Mouse (Mus musculus): Measurements from ENCODE around the gene Gas2l3. TPM values are rescaled to one million over a fixed set of nuclear protein-coding genes. Genes with fewer than 3 reads are reported as not detected.

Gas2l3 gene
- polyA plus RNA-seq, 1 experiment from 2014 or later, result 18.9 TPM

GRCm38 (mm10) chr10:89383462-89383861 is 60.3 kb downstream of the Gas2l3 start:
- peak; percentile 75 for ATAC-seq (replicated peaks; ENCODE audit: low FRiP score)
- 8% methylated on average over 5 of the region's 5 CpGs for WGBS

DNA sequence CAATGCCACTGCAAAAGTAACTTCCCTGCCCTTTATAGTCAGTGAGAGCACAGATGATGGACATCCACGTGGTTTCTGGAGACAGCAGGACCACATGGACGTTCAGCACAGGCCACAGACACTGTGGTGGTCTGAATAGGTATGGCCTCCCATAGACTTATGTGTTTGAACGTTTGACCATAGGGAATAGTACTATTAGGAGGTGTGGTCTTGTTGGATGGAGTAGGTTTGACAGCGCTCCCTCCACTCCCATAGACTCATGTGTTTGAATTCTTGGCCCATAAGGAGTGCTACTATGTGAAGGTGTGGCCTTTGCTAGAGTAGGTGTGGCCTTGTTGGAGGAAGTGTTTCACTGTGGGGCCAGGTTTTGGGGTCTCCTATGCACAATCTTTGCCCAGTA is 66.0 kb downstream of the Gas2l3 start:
- no peak overlapping the region for H3K27ac ChIP-seq
- WGBS, result 74% methylated on average over 4 of the region's 4 CpGs
- no peaks in the 10 kb centered on the region for H3K36me3 ChIP-seq
- no peaks in the 10 kb centered on the region for H3K27me3 ChIP-seq
- no peak for ATAC-seq (replicated peaks; ENCODE audit: low FRiP score)
- no peak overlapping the region for H3K4me2 ChIP-seq
- H3K9me3 ChIP-seq (replicated peaks), result no peaks in the 10 kb centered on the region
- no peaks in the 10 kb centered on the region for H3K4me1 ChIP-seq
- H3K9ac ChIP-seq, result no peak overlapping the region
- no peak overlapping the region for H3K4me3 ChIP-seq (replicated peaks)

More at GRCm38 (mm10) chr10:89383462-89383861, 60.3 kb downstream of the Gas2l3 start:
- no peaks in the 10 kb centered on the region for H3K36me3 ChIP-seq
- no peaks in the 10 kb centered on the region for H3K27me3 ChIP-seq
- no peak overlapping the region for H3K27ac ChIP-seq
- no peaks in the 10 kb centered on the region for H3K4me1 ChIP-seq
- no peak overlapping the region for H3K4me2 ChIP-seq
- no peaks in the 10 kb centered on the region for H3K9me3 ChIP-seq (replicated peaks)
- no peak overlapping the region for H3K9ac ChIP-seq
- H3K4me3 ChIP-seq (replicated peaks), result no peak overlapping the region

GRCm38 (mm10) chr10:89370051-89370450 is 73.7 kb downstream of the Gas2l3 start:
- Histone ChIP-seq H3K9ac (no peak overlapping the region), H3K27ac (no peak overlapping the region), H3K27me3 (no peaks in the 10 kb centered on the region), H3K4me2 (no peak overlapping the region), H3K4me3 (replicated peaks) (no peak overlapping the region), H3K4me1 (no peaks in the 10 kb centered on the region), H3K9me3 (replicated peaks) (no peaks in the 10 kb centered on the region), H3K36me3 (no peaks in the 10 kb centered on the region)
- 21% methylated on average over 1 of the region's 1 CpGs for WGBS
- no peak for ATAC-seq (replicated peaks; ENCODE audit: low FRiP score)

GRCm38 (mm10) chr10:89358933-89359332 is 84.8 kb downstream of the Gas2l3 start:
- Histone ChIP-seq H3K36me3 (no peaks in the 10 kb centered on the region), H3K27me3 (no peaks in the 10 kb centered on the region), H3K4me1 (no peaks in the 10 kb centered on the region), H3K9ac (no peak overlapping the region), H3K4me3 (replicated peaks) (no peak overlapping the region), H3K27ac (no peak overlapping the region), H3K9me3 (replicated peaks) (no peaks in the 10 kb centered on the region), H3K4me2 (no peak overlapping the region)
- ATAC-seq (replicated peaks; ENCODE audit: low FRiP score), result no peak
- 64% methylated on average over 3 of the region's 3 CpGs for WGBS

Other genes with a start within 250 kb of the Gas2l3 start
- 4.9 and 5.4 TPM in 2 replicates for gene Ano4, start 99.2 kb downstream of the Gas2l3 start, polyA plus RNA-seq (2015; fragmentation: Nextera tagmentation; extraction: Ambion mirVana)
- 2.3 and 2.4 TPM in 2 replicates for gene Nr1h4, start 89.6 kb upstream of the Gas2l3 start, polyA plus RNA-seq (2015; fragmentation: Nextera tagmentation; extraction: Ambion mirVana)
- gene Slc17a8, start 177.3 kb upstream of the Gas2l3 start, polyA plus RNA-seq (2015; fragmentation: Nextera tagmentation; extraction: Ambion mirVana), result 0.70 and 1.2 TPM in 2 replicates
- gene Scyl2, start 242.3 kb upstream of the Gas2l3 start, polyA plus RNA-seq (2015; fragmentation: Nextera tagmentation; extraction: Ambion mirVana), result 7.9 and 8.1 TPM in 2 replicates

All from kidney, embryonic 15.5 days (tissue).